Mouse (Mus musculus): ENCODE data around the gene Cyp2c23.

Cyp2c23 gene

GRCm38 (mm10) chr19:44023066-44023465 is 5.9 kb downstream of the Cyp2c23 start:
- DNase-seq, result peak; percentile 73

GRCm38 (mm10) chr19:44021502-44021901 is 7.5 kb downstream of the Cyp2c23 start:
- no peak for DNase-seq

GRCm38 (mm10) chr19:44019739-44020138 is 9.3 kb downstream of the Cyp2c23 start:
- DNase-seq, result no peak

- DNase-seq, result no peak
Measured at GRCm38 (mm10) chr19:44013862-44014261, 15.1 kb downstream of the Cyp2c23 start.

- DNase-seq, result no peak
Measured at GRCm38 (mm10) chr19:44008784-44009183, 20.2 kb downstream of the Cyp2c23 start.

- DNase-seq, result no peak
Measured at GRCm38 (mm10) chr19:44007186-44007585, 21.8 kb downstream of the Cyp2c23 start.

GRCm38 (mm10) chr19:44005025-44005424 is 24.0 kb downstream of the Cyp2c23 start:
- no peak for DNase-seq

- no peak for DNase-seq
Measured at GRCm38 (mm10) chr19:44004261-44004660, 24.7 kb downstream of the Cyp2c23 start.

GRCm38 (mm10) chr19:44000720-44001119 is 28.3 kb downstream of the Cyp2c23 start:
- DNase-seq, result no peak

- no peak for DNase-seq
Measured at GRCm38 (mm10) chr19:44000061-44000460, 28.9 kb downstream of the Cyp2c23 start.

GRCm38 (mm10) chr19:43998802-43999527 is 30.0 kb downstream of the Cyp2c23 start:
- no peak for DNase-seq

- no peak for DNase-seq
Measured at GRCm38 (mm10) chr19:43998101-43998500, 30.9 kb downstream of the Cyp2c23 start.

- no peak for DNase-seq
Measured at GRCm38 (mm10) chr19:43995427-43995826, 33.6 kb downstream of the Cyp2c23 start.

- no peak for DNase-seq
Measured at GRCm38 (mm10) chr19:43992464-43992863, 36.5 kb downstream of the Cyp2c23 start.

GRCm38 (mm10) chr19:43990362-43990761 is 38.6 kb downstream of the Cyp2c23 start:
- DNase-seq, result no peak

- no peak for DNase-seq
Measured at GRCm38 (mm10) chr19:43986069-43986794, 42.8 kb downstream of the Cyp2c23 start, which contains the start of gene Cpn1. Gene Cpn1 (minus strand): TSS chr19:43986556.

GRCm38 (mm10) chr19:43981992-43982391 is 47.0 kb downstream of the Cyp2c23 start:
- DNase-seq, result no peak

- no peak for DNase-seq
Measured at GRCm38 (mm10) chr19:43980711-43981110, 48.3 kb downstream of the Cyp2c23 start.

GRCm38 (mm10) chr19:43977799-43978198 is 51.2 kb downstream of the Cyp2c23 start:
- no peak for DNase-seq

GRCm38 (mm10) chr19:43976661-43977060 is 52.3 kb downstream of the Cyp2c23 start:
- no peak for DNase-seq

GRCm38 (mm10) chr19:43974221-43974620 is 54.8 kb downstream of the Cyp2c23 start:
- DNase-seq, result no peak

GRCm38 (mm10) chr19:43973711-43974110 is 55.3 kb downstream of the Cyp2c23 start:
- DNase-seq, result no peak

- no peak for DNase-seq
Measured at GRCm38 (mm10) chr19:43972129-43972528, 56.9 kb downstream of the Cyp2c23 start.

- no peak for DNase-seq
Measured at GRCm38 (mm10) chr19:43968436-43969026, 60.5 kb downstream of the Cyp2c23 start.
